Mouse (Mus musculus): ENCODE data around the gene Trp53i13. TPM values are rescaled to one million over a fixed set of nuclear protein-coding genes. Genes with fewer than 3 reads are reported as not detected.

Gene Trp53i13
- polyA plus RNA-seq, 1 experiment from 2014 or later, result 51.2 TPM

- Histone ChIP-seq H3K4me1 (ENCODE audit: control insufficient read depth, insufficient read depth, low read length) (no peaks in the 10 kb centered on the region), H3K9me3 (ENCODE audit: control insufficient read depth, low read length) (no peaks in the 10 kb centered on the region), H3K36me3 (ENCODE audit: control insufficient read depth, insufficient read depth, low read length) (peaks cover 31% of the 10 kb centered on the region), H3K4me2 (ENCODE audit: low read depth, low read length) (no peak overlapping the region), H3K27me3 (replicated peaks; ENCODE audit: control insufficient read depth, insufficient read depth, low read length) (no peaks in the 10 kb centered on the region), H3K9ac (ENCODE audit: low read depth, low read length) (no peak overlapping the region), H3K4me3 (ENCODE audit: low read depth, low read length) (no peak overlapping the region), H3K27ac (replicated peaks; ENCODE audit: low read depth, low read length) (no peak overlapping the region)
- 88% methylated on average over 6 of the region's 6 CpGs for WGBS
- ATAC-seq (ENCODE audit: low read depth) (no peak), DNase-seq (ENCODE audit: low spot score) (no peak)
These were observed 38.9 kb downstream of the Trp53i13 start for GRCm38 (mm10) chr11:77476895-77477294.

- 89% methylated on average over 14 of the region's 14 CpGs for WGBS
- Histone ChIP-seq H3K4me2 (ENCODE audit: low read depth, low read length) (no peak overlapping the region), H3K27ac (replicated peaks; ENCODE audit: low read depth, low read length) (no peak overlapping the region), H3K4me3 (ENCODE audit: low read depth, low read length) (no peak overlapping the region), H3K27me3 (replicated peaks; ENCODE audit: control insufficient read depth, insufficient read depth, low read length) (no peaks in the 10 kb centered on the region), H3K9me3 (ENCODE audit: control insufficient read depth, low read length) (no peaks in the 10 kb centered on the region), H3K9ac (ENCODE audit: low read depth, low read length) (no peak overlapping the region), H3K36me3 (ENCODE audit: control insufficient read depth, insufficient read depth, low read length) (peaks cover 38% of the 10 kb centered on the region), H3K4me1 (ENCODE audit: control insufficient read depth, insufficient read depth, low read length) (no peaks in the 10 kb centered on the region)
- DNase-seq (ENCODE audit: low spot score) (no peak), ATAC-seq (ENCODE audit: low read depth) (no peak)
These were observed 39.6 kb downstream of the Trp53i13 start for GRCm38 (mm10) chr11:77476216-77476615.

- H3K27ac ChIP-seq (replicated peaks; ENCODE audit: low read depth, low read length), result no peak overlapping the region
- 90% methylated on average over 16 of the region's 16 CpGs for WGBS
- H3K4me2 ChIP-seq (ENCODE audit: low read depth, low read length), result no peak overlapping the region
- no peak overlapping the region for H3K9ac ChIP-seq (ENCODE audit: low read depth, low read length)
- H3K36me3 ChIP-seq (ENCODE audit: control insufficient read depth, insufficient read depth, low read length), result peaks cover 43% of the 10 kb centered on the region
- ATAC-seq (ENCODE audit: low read depth), result no peak
- no peak for DNase-seq (ENCODE audit: low spot score)
- no peaks in the 10 kb centered on the region for H3K4me1 ChIP-seq (ENCODE audit: control insufficient read depth, insufficient read depth, low read length)
- no peak overlapping the region for H3K4me3 ChIP-seq (ENCODE audit: low read depth, low read length)
- H3K27me3 ChIP-seq (replicated peaks; ENCODE audit: control insufficient read depth, insufficient read depth, low read length), result peaks cover 10% of the 10 kb centered on the region
- H3K9me3 ChIP-seq (ENCODE audit: control insufficient read depth, low read length), result no peaks in the 10 kb centered on the region
These were observed 43.0 kb downstream of the Trp53i13 start for GRCm38 (mm10) chr11:77472775-77473174.

GRCm38 (mm10) chr11:77471407-77471806 is 44.4 kb downstream of the Trp53i13 start:
- no peak for DNase-seq (ENCODE audit: low spot score)
- no peak overlapping the region for H3K9ac ChIP-seq (ENCODE audit: low read depth, low read length)

GRCm38 (mm10) chr11:77468397-77468796 is 47.4 kb downstream of the Trp53i13 start:
- Histone ChIP-seq H3K4me3 (ENCODE audit: low read depth, low read length) (no peak overlapping the region), H3K9me3 (ENCODE audit: control insufficient read depth, low read length) (no peaks in the 10 kb centered on the region), H3K4me2 (ENCODE audit: low read depth, low read length) (no peak overlapping the region), H3K27ac (replicated peaks; ENCODE audit: low read depth, low read length) (no peak overlapping the region), H3K9ac (ENCODE audit: low read depth, low read length) (no peak overlapping the region), H3K27me3 (replicated peaks; ENCODE audit: control insufficient read depth, insufficient read depth, low read length) (peaks cover 32% of the 10 kb centered on the region), H3K36me3 (ENCODE audit: control insufficient read depth, insufficient read depth, low read length) (peaks cover 27% of the 10 kb centered on the region), H3K4me1 (ENCODE audit: control insufficient read depth, insufficient read depth, low read length) (0 out of 2 replicates have a peak, but pooled peaks cover 3% of the 10 kb centered on the region)
- DNase-seq (ENCODE audit: low spot score) (no peak), ATAC-seq (ENCODE audit: low read depth) (no peak)
- 77% methylated on average over 9 of the region's 9 CpGs for WGBS

More at GRCm38 (mm10) chr11:77471407-77471806, 44.4 kb downstream of the Trp53i13 start:
- ATAC-seq (ENCODE audit: low read depth), result no peak
- Histone ChIP-seq H3K4me3 (ENCODE audit: low read depth, low read length) (no peak overlapping the region), H3K27me3 (replicated peaks; ENCODE audit: control insufficient read depth, insufficient read depth, low read length) (peaks cover 24% of the 10 kb centered on the region), H3K36me3 (ENCODE audit: control insufficient read depth, insufficient read depth, low read length) (peaks cover 43% of the 10 kb centered on the region), H3K4me1 (ENCODE audit: control insufficient read depth, insufficient read depth, low read length) (0 out of 2 replicates have a peak, but pooled peaks cover 3% of the 10 kb centered on the region), H3K4me2 (ENCODE audit: low read depth, low read length) (no peak overlapping the region), H3K9me3 (ENCODE audit: control insufficient read depth, low read length) (no peaks in the 10 kb centered on the region), H3K27ac (replicated peaks; ENCODE audit: low read depth, low read length) (no peak overlapping the region)
- 78% methylated on average over 24 of the region's 29 CpGs for WGBS

GRCm38 (mm10) chr11:77467784-77468183 is 48.0 kb downstream of the Trp53i13 start:
- Histone ChIP-seq H3K4me2 (ENCODE audit: low read depth, low read length) (peak overlapping the region; percentile 26; the same call in 1 of the 2 replicates), H3K4me1 (ENCODE audit: control insufficient read depth, insufficient read depth, low read length) (0 out of 2 replicates have a peak, but pooled peaks cover 3% of the 10 kb centered on the region), H3K36me3 (ENCODE audit: control insufficient read depth, insufficient read depth, low read length) (peaks cover 21% of the 10 kb centered on the region), H3K9me3 (ENCODE audit: control insufficient read depth, low read length) (no peaks in the 10 kb centered on the region), H3K27me3 (replicated peaks; ENCODE audit: control insufficient read depth, insufficient read depth, low read length) (peaks cover 38% of the 10 kb centered on the region), H3K27ac (replicated peaks; ENCODE audit: low read depth, low read length) (no peak overlapping the region), H3K9ac (ENCODE audit: low read depth, low read length) (no peak overlapping the region), H3K4me3 (ENCODE audit: low read depth, low read length) (no peak overlapping the region; the same call in 1 of the 2 replicates)
- 7% methylated on average over 19 of the region's 20 CpGs for WGBS
- ATAC-seq (ENCODE audit: low read depth) (no peak), DNase-seq (ENCODE audit: low spot score) (peak; percentile 68)

GRCm38 (mm10) chr11:77467157-77467556 is 48.6 kb downstream of the Trp53i13 start:
- ATAC-seq (ENCODE audit: low read depth) (peak; percentile 64), DNase-seq (ENCODE audit: low spot score) (peak; percentile 53)
- peaks cover 15% of the 10 kb centered on the region for H3K36me3 ChIP-seq (ENCODE audit: control insufficient read depth, insufficient read depth, low read length)
- 0 out of 2 replicates have a peak, but pooled peaks cover 3% of the 10 kb centered on the region for H3K4me1 ChIP-seq (ENCODE audit: control insufficient read depth, insufficient read depth, low read length)
- 5% methylated on average over 16 of the region's 25 CpGs for WGBS
- no peak overlapping the region for H3K9ac ChIP-seq (ENCODE audit: low read depth, low read length)
- no peaks in the 10 kb centered on the region for H3K9me3 ChIP-seq (ENCODE audit: control insufficient read depth, low read length)
- H3K4me3 ChIP-seq (ENCODE audit: low read depth, low read length), result no peak overlapping the region
- H3K27ac ChIP-seq (replicated peaks; ENCODE audit: low read depth, low read length), result no peak overlapping the region
- H3K27me3 ChIP-seq (replicated peaks; ENCODE audit: control insufficient read depth, insufficient read depth, low read length), result peaks cover 44% of the 10 kb centered on the region
- peak overlapping the region; percentile 26 for H3K4me2 ChIP-seq (ENCODE audit: low read depth, low read length)

GRCm38 (mm10) chr11:77466544-77466943 is 49.2 kb downstream of the Trp53i13 start:
- no peak overlapping the region for H3K9ac ChIP-seq (ENCODE audit: low read depth, low read length)
- 27% methylated on average over 9 of the region's 9 CpGs for WGBS
- H3K9me3 ChIP-seq (ENCODE audit: control insufficient read depth, low read length), result no peaks in the 10 kb centered on the region
- no peak for ATAC-seq (ENCODE audit: low read depth)
- H3K4me3 ChIP-seq (ENCODE audit: low read depth, low read length), result no peak overlapping the region
- H3K4me2 ChIP-seq (ENCODE audit: low read depth, low read length), result peak overlapping the region; percentile 26; the same call in 1 of the 2 replicates
- DNase-seq (ENCODE audit: low spot score), result no peak
- 0 out of 2 replicates have a peak, but pooled peaks cover 3% of the 10 kb centered on the region for H3K4me1 ChIP-seq (ENCODE audit: control insufficient read depth, insufficient read depth, low read length)
- H3K27me3 ChIP-seq (replicated peaks; ENCODE audit: control insufficient read depth, insufficient read depth, low read length), result peaks cover 50% of the 10 kb centered on the region
- no peak overlapping the region for H3K27ac ChIP-seq (replicated peaks; ENCODE audit: low read depth, low read length)
- H3K36me3 ChIP-seq (ENCODE audit: control insufficient read depth, insufficient read depth, low read length), result peaks cover 9% of the 10 kb centered on the region

GRCm38 (mm10) chr11:77465111-77465510 is 50.7 kb downstream of the Trp53i13 start:
- DNase-seq (ENCODE audit: low spot score) (no peak), ATAC-seq (ENCODE audit: low read depth) (no peak)
- no peak overlapping the region for H3K4me2 ChIP-seq (ENCODE audit: low read depth, low read length)
- no peak overlapping the region for H3K9ac ChIP-seq (ENCODE audit: low read depth, low read length)
- H3K27me3 ChIP-seq (replicated peaks; ENCODE audit: control insufficient read depth, insufficient read depth, low read length), result peaks cover 63% of the 10 kb centered on the region
- 0 out of 2 replicates have a peak, but pooled peaks cover 3% of the 10 kb centered on the region for H3K4me1 ChIP-seq (ENCODE audit: control insufficient read depth, insufficient read depth, low read length)
- 70% methylated on average over 3 of the region's 3 CpGs for WGBS
- H3K9me3 ChIP-seq (ENCODE audit: control insufficient read depth, low read length), result no peaks in the 10 kb centered on the region
- no peak overlapping the region for H3K27ac ChIP-seq (replicated peaks; ENCODE audit: low read depth, low read length)
- H3K36me3 ChIP-seq (ENCODE audit: control insufficient read depth, insufficient read depth, low read length), result no peaks in the 10 kb centered on the region
- H3K4me3 ChIP-seq (ENCODE audit: low read depth, low read length), result no peak overlapping the region
